Mouse (Mus musculus): ENCODE measurements around the gene Endog. TPM values are rescaled to one million over a fixed set of nuclear protein-coding genes. Genes with fewer than 3 reads are reported as not detected.
"Not testable (repeated sequence)": the region's sequence is repeated elsewhere in the genome, so short reads cannot be mapped to it uniquely, and the experiment has no call there.

Endog gene
- polyA plus RNA-seq, 1 experiment from 2014 or later: 23.2 TPM

GRCm38 (mm10) chr2:30176561-30176960 is 5.3 kb downstream of the Endog start:
- Histone ChIP-seq H3K4me2 (ENCODE audit: low read length) (no peak overlapping the region), H3K9ac (replicated peaks; ENCODE audit: low read length) (no peak overlapping the region), H3K36me3 (ENCODE audit: control insufficient read depth, insufficient read depth, low read length) (peaks cover 39% of the 10 kb centered on the region), H3K27me3 (ENCODE audit: control insufficient read depth, insufficient read depth, low read length) (no peaks in the 10 kb centered on the region), H3K9me3 (ENCODE audit: control insufficient read depth, low read length) (no peaks in the 10 kb centered on the region), H3K4me1 (ENCODE audit: control insufficient read depth, insufficient read depth, low read length) (peaks cover 12% of the 10 kb centered on the region), H3K4me3 (replicated peaks; ENCODE audit: low read depth, low read length) (no peak overlapping the region), H3K27ac (replicated peaks; ENCODE audit: low read depth, low read length) (no peak overlapping the region)
- WGBS: 100% methylated on average over 2 of the region's 2 CpGs
- ATAC-seq (ENCODE audit: low FRiP score, low TSS enrichment): no peak
- no peak for DNase-seq

GRCm38 (mm10) chr2:30177700-30178675 is 6.7 kb downstream of the Endog start, which contains the start of gene Spout1:
Spout1 (minus strand) TSS chr2:30178459.
- Histone ChIP-seq H3K4me3 (replicated peaks; ENCODE audit: low read depth, low read length) (peak within 1 kb of the TSS; percentile 71), H3K9me3 (ENCODE audit: control insufficient read depth, low read length) (no peaks in the 10 kb centered on the region), H3K4me2 (ENCODE audit: low read length) (peak within 1 kb of the TSS; percentile 88), H3K9ac (replicated peaks; ENCODE audit: low read length) (peak within 1 kb of the TSS; percentile 73), H3K27me3 (ENCODE audit: control insufficient read depth, insufficient read depth, low read length) (no peaks in the 10 kb centered on the region), H3K27ac (replicated peaks; ENCODE audit: low read depth, low read length) (no peak within 1 kb of the TSS), H3K4me1 (ENCODE audit: control insufficient read depth, insufficient read depth, low read length) (peaks cover 7% of the 10 kb centered on the region), H3K36me3 (ENCODE audit: control insufficient read depth, insufficient read depth, low read length) (peaks cover 36% of the 10 kb centered on the region)
- 4% methylated on average over 54 of the region's 54 CpGs for WGBS
- ATAC-seq (ENCODE audit: low FRiP score, low TSS enrichment) (peak; percentile 98), DNase-seq (peak; percentile 98)

- not testable (repeated sequence) for H3K9ac ChIP-seq (replicated peaks; ENCODE audit: low read length); DNase-seq; H3K9me3 ChIP-seq (ENCODE audit: control insufficient read depth, low read length); H3K4me1 ChIP-seq (ENCODE audit: control insufficient read depth, insufficient read depth, low read length); H3K27ac ChIP-seq (replicated peaks; ENCODE audit: low read depth, low read length); H3K27me3 ChIP-seq (ENCODE audit: control insufficient read depth, insufficient read depth, low read length)
- Histone ChIP-seq H3K36me3 (ENCODE audit: control insufficient read depth, insufficient read depth, low read length) (peaks cover 29% of the 10 kb centered on the region), H3K4me2 (ENCODE audit: low read length) (peak overlapping the region; percentile 88), H3K4me3 (replicated peaks; ENCODE audit: low read depth, low read length) (peak overlapping the region; percentile 71)
- 0 out of 2 replicates have a peak, but pooled peaks have one; percentile 7 for ATAC-seq (ENCODE audit: low FRiP score, low TSS enrichment)
- 43% methylated on average over 7 of the region's 7 CpGs for WGBS
Observed at GRCm38 (mm10) chr2:30178711-30179110, 7.4 kb downstream of the Endog start.

- no peak overlapping the region for H3K27ac ChIP-seq (replicated peaks; ENCODE audit: low read depth, low read length)
- H3K9ac ChIP-seq (replicated peaks; ENCODE audit: low read length): no peak overlapping the region
- 84% methylated on average over 2 of the region's 2 CpGs for WGBS
- no peak for ATAC-seq (ENCODE audit: low FRiP score, low TSS enrichment)
- peaks cover 4% of the 10 kb centered on the region for H3K4me1 ChIP-seq (ENCODE audit: control insufficient read depth, insufficient read depth, low read length)
- DNase-seq: no peak
- no peaks in the 10 kb centered on the region for H3K27me3 ChIP-seq (ENCODE audit: control insufficient read depth, insufficient read depth, low read length)
- no peaks in the 10 kb centered on the region for H3K9me3 ChIP-seq (ENCODE audit: control insufficient read depth, low read length)
- no peak overlapping the region for H3K4me2 ChIP-seq (ENCODE audit: low read length)
- 0 out of 2 replicates have a peak, but pooled peaks cover 9% of the 10 kb centered on the region for H3K36me3 ChIP-seq (ENCODE audit: control insufficient read depth, insufficient read depth, low read length)
- no peak overlapping the region for H3K4me3 ChIP-seq (replicated peaks; ENCODE audit: low read depth, low read length)
Observed at GRCm38 (mm10) chr2:30182424-30182823, 11.1 kb downstream of the Endog start.

GRCm38 (mm10) chr2:30183721-30184120 is 12.4 kb downstream of the Endog start:
- ATAC-seq (ENCODE audit: low FRiP score, low TSS enrichment): no peak
- WGBS: 74% methylated on average over 3 of the region's 3 CpGs
- H3K4me3 ChIP-seq (replicated peaks; ENCODE audit: low read depth, low read length): no peak overlapping the region
- H3K4me1 ChIP-seq (ENCODE audit: control insufficient read depth, insufficient read depth, low read length): no peaks in the 10 kb centered on the region
- H3K9ac ChIP-seq (replicated peaks; ENCODE audit: low read length): no peak overlapping the region
- H3K27me3 ChIP-seq (ENCODE audit: control insufficient read depth, insufficient read depth, low read length): no peaks in the 10 kb centered on the region
- no peaks in the 10 kb centered on the region for H3K9me3 ChIP-seq (ENCODE audit: control insufficient read depth, low read length)
- no peak overlapping the region for H3K4me2 ChIP-seq (ENCODE audit: low read length)
- DNase-seq: no peak
- H3K36me3 ChIP-seq (ENCODE audit: control insufficient read depth, insufficient read depth, low read length): 0 out of 2 replicates have a peak, but pooled peaks cover 9% of the 10 kb centered on the region
- H3K27ac ChIP-seq (replicated peaks; ENCODE audit: low read depth, low read length): no peak overlapping the region

GRCm38 (mm10) chr2:30185276-30185675 is 14.0 kb downstream of the Endog start:
- ATAC-seq (ENCODE audit: low FRiP score, low TSS enrichment): no peak
- no peaks in the 10 kb centered on the region for H3K9me3 ChIP-seq (ENCODE audit: control insufficient read depth, low read length)
- no peaks in the 10 kb centered on the region for H3K27me3 ChIP-seq (ENCODE audit: control insufficient read depth, insufficient read depth, low read length)
- no peaks in the 10 kb centered on the region for H3K4me1 ChIP-seq (ENCODE audit: control insufficient read depth, insufficient read depth, low read length)
- no peak overlapping the region for H3K27ac ChIP-seq (replicated peaks; ENCODE audit: low read depth, low read length)
- DNase-seq: no peak
- H3K4me2 ChIP-seq (ENCODE audit: low read length): no peak overlapping the region
- H3K9ac ChIP-seq (replicated peaks; ENCODE audit: low read length): no peak overlapping the region
- WGBS: 93% methylated on average over 6 of the region's 6 CpGs
- no peak overlapping the region for H3K4me3 ChIP-seq (replicated peaks; ENCODE audit: low read depth, low read length)
- H3K36me3 ChIP-seq (ENCODE audit: control insufficient read depth, insufficient read depth, low read length): 0 out of 2 replicates have a peak, but pooled peaks cover 9% of the 10 kb centered on the region

- H3K4me2 ChIP-seq (ENCODE audit: low read length): no peak overlapping the region
Observed at GRCm38 (mm10) chr2:30185681-30186080, 14.4 kb downstream of the Endog start.

GRCm38 (mm10) chr2:30191790-30192580 is 20.7 kb downstream of the Endog start:
- no peak for DNase-seq
- no peak overlapping the region for H3K4me3 ChIP-seq (replicated peaks; ENCODE audit: low read depth, low read length)
- H3K27me3 ChIP-seq (ENCODE audit: control insufficient read depth, insufficient read depth, low read length): no peaks in the 10 kb centered on the region
- H3K9ac ChIP-seq (replicated peaks; ENCODE audit: low read length): no peak overlapping the region
- no peak overlapping the region for H3K4me2 ChIP-seq (ENCODE audit: low read length)
- H3K36me3 ChIP-seq (ENCODE audit: control insufficient read depth, insufficient read depth, low read length): no peaks in the 10 kb centered on the region
- ATAC-seq (ENCODE audit: low FRiP score, low TSS enrichment): no peak
- H3K9me3 ChIP-seq (ENCODE audit: control insufficient read depth, low read length): no peaks in the 10 kb centered on the region
- H3K4me1 ChIP-seq (ENCODE audit: control insufficient read depth, insufficient read depth, low read length): no peaks in the 10 kb centered on the region
- 93% methylated on average over 12 of the region's 12 CpGs for WGBS
- H3K27ac ChIP-seq (replicated peaks; ENCODE audit: low read depth, low read length): no peak overlapping the region

More at GRCm38 (mm10) chr2:30185681-30186080, 14.4 kb downstream of the Endog start:
- Histone ChIP-seq H3K36me3 (ENCODE audit: control insufficient read depth, insufficient read depth, low read length) (0 out of 2 replicates have a peak, but pooled peaks cover 9% of the 10 kb centered on the region), H3K27me3 (ENCODE audit: control insufficient read depth, insufficient read depth, low read length) (no peaks in the 10 kb centered on the region), H3K9ac (replicated peaks; ENCODE audit: low read length) (no peak overlapping the region), H3K4me1 (ENCODE audit: control insufficient read depth, insufficient read depth, low read length) (no peaks in the 10 kb centered on the region), H3K4me3 (replicated peaks; ENCODE audit: low read depth, low read length) (no peak overlapping the region), H3K27ac (replicated peaks; ENCODE audit: low read depth, low read length) (no peak overlapping the region), H3K9me3 (ENCODE audit: control insufficient read depth, low read length) (no peaks in the 10 kb centered on the region)
- DNase-seq (no peak), ATAC-seq (ENCODE audit: low FRiP score, low TSS enrichment) (no peak)
- 79% methylated on average over 3 of the region's 3 CpGs for WGBS
